Mouse (Mus musculus) ES-E14 (cell line): ENCODE measurements around the gene Ccs. TPM values are rescaled to one million over a fixed set of nuclear protein-coding genes. Genes with fewer than 3 reads are reported as not detected.

Experiments used
- DNase-seq: peaks from one replicate; pipeline ENCODE4 v3.0.0-alpha.2; 2013; ENCODE audit warnings: low read depth, low spot score
- H3K27ac ChIP-seq: 2 replicates; pipeline ENCODE4 v1.5.1; 2012; ENCODE audit warnings: low read depth, mild to moderate bottlenecking, low read length, moderate library complexity, mixed read lengths; ENCODE audit not compliant: poor library complexity, insufficient read depth, severe bottlenecking
- H3K36me3 ChIP-seq: 2 replicates; pipeline ENCODE4 v1.6.1; 2012; ENCODE audit warnings: mild to moderate bottlenecking, low read length, moderate library complexity, mixed read lengths; ENCODE audit not compliant: control insufficient read depth, poor library complexity, insufficient read depth, severe bottlenecking
- H3K4me1 ChIP-seq, 2 experiments: fragments of 150-350 bp in 1 of 2; sonication (generic) in 1 of 2; 2 replicates each; pipeline ENCODE4 v1.6.1; 2012; ENCODE audit warnings: low read length in 2 of 2, mild to moderate bottlenecking in 1 of 2, mixed read lengths in 1 of 2; ENCODE audit not compliant: control insufficient read depth in 2 of 2, insufficient read depth in 2 of 2, poor library complexity in 1 of 2
- H3K4me3 ChIP-seq, 2 experiments: fragments of 150-350 bp in 1 of 2; sonication (generic) in 1 of 2; 2 replicates each; pipeline ENCODE4 v1.5.1; 2012; ENCODE audit warnings: low read length in 2 of 2, low read depth in 1 of 2, mild to moderate bottlenecking in 1 of 2, mixed read lengths in 1 of 2; ENCODE audit not compliant: insufficient read depth in 1 of 2, poor library complexity in 1 of 2, severe bottlenecking in 1 of 2
- H3K9ac ChIP-seq: 2 replicates; pipeline ENCODE4 v1.6.1; 2012; ENCODE audit warnings: low read depth, mild to moderate bottlenecking, low read length, mixed read lengths; ENCODE audit not compliant: poor library complexity, insufficient read depth, severe bottlenecking
- H3K9me3 ChIP-seq: fragments of 150-350 bp; sonication (generic); 2 replicates; pipeline ENCODE4 v1.6.1; 2012; ENCODE audit warnings: low read depth, mild to moderate bottlenecking, low read length; ENCODE audit not compliant: control insufficient read depth, insufficient read depth
- CHD2 ChIP-seq: IDR thresholded peaks from 2 replicates; pipeline ENCODE4 v1.6.1; 2014; ENCODE audit warnings: mild to moderate bottlenecking, low read depth, low read length, inconsistent platforms
- HCFC1 ChIP-seq: IDR thresholded peaks from 2 replicates; pipeline ENCODE4 v1.6.1; 2012; ENCODE audit warnings: low read length, inconsistent platforms, borderline replicate concordance; ENCODE audit not compliant: insufficient read depth
- MAFK ChIP-seq: IDR thresholded peaks from 2 replicates; pipeline ENCODE4 v1.6.1; 2014; ENCODE audit warnings: mild to moderate bottlenecking, low read depth, low read length, inconsistent platforms; ENCODE audit not compliant: insufficient read depth
- ZC3H11A ChIP-seq: IDR thresholded peaks from 2 replicates; pipeline ENCODE4 v1.6.1; 2012; ENCODE audit warnings: low read depth, mild to moderate bottlenecking, inconsistent platforms, low read length, borderline replicate concordance
- ZNF384 ChIP-seq: IDR thresholded peaks from 2 replicates; pipeline ENCODE4 v1.6.1; 2012; ENCODE audit warnings: low read depth, low read length, inconsistent platforms
- in situ Hi-C, 2 experiments: fragments of 600-800 bp; cut with MboI; formaldehyde crosslinking; loops; one replicate each; pipeline ENCODE4 v1.15.1; 2025; ENCODE audit warnings: low sequenced_read_pairs in 2 of 2, inconsistent platforms in 1 of 2; ENCODE audit not compliant: unreplicated experiment in 2 of 2
- total RNA-seq: library from RNA; depleted of rRNA; stranded (reverse); fragments of 300-350 nt; gene quantifications from 2 replicates; pipeline ENCODE4 v1.2.3, GENCODE M21; 2012

Ccs gene
- total RNA-seq, 1 experiment: 49.9 TPM

DNA sequence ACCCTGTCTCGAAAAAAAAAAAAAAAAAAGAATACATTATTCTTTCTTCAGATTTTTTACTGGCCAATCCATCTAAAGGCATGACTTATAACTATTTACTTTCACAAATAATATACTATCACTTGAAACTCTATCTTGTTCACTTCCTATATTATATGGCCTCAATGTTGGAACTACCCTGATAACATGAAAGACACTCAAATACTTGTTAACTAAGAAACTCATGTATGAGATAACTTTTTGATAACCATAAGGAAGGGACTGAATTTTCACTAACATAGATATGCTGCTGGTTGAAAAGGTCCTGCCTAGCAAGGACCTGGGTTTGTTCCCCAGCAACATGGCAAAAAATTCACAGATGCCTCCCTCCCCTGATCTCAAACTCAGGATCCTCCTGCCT is 43.2 kb downstream of the Ccs start:
- Histone ChIP-seq H3K27ac (no peak overlapping the region), H3K9ac (no peak overlapping the region), H3K4me3 (no peak overlapping the region), H3K36me3 (peaks cover 32% of the 10 kb centered on the region), H3K9me3 (no peaks in the 10 kb centered on the region), H3K4me1 (peaks cover 7 to 8% of the 10 kb centered on the region in 2 experiments; a peak in 3 of 4 replicates)
- DNase-seq: no peak
- TF ChIP-seq ZNF384 (no peak), MAFK (no peak), ZC3H11A (no peak), HCFC1 (no peak), CHD2 (no peak)
- in situ Hi-C loops: no loop called here

DNA sequence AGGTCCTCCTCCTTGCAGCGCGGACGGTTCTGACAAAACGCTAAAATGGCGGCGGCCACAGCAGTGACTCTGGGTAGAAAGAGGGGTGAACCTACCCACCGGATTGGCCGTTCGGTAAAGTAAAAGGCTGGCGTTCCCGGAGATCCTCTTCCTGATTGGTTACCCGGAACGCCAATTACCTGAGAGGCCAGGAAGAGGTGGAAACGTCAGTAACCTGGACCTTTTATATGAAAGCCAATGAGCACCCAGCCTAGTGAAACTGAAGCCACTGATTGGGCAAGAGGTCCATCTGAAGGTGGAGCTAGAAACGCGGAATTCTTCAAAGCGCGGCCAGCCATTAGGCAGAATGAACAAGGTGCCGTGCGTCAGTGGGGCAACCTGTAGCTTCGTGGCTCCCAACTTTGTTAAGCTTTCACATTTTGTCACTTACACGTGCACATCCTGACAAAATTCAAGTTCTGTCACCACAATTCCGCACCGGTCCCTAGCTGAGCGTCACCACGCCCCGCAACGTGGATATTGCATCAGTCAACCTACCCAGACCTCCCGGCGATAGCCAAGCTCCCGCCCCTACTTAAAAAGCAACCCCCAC is 45.2 kb downstream of the Ccs start, which contains the start of gene Rbm4:
Rbm4 (minus strand) TSS at position 71 of the 592 bp plus-strand sequence.
- Histone ChIP-seq H3K36me3 (peaks cover 28% of the 10 kb centered on the region), H3K4me3 (peak within 1 kb of the TSS; percentile 87 to 90), H3K27ac (peak within 1 kb of the TSS; percentile 76), H3K9ac (peak within 1 kb of the TSS; percentile 87), H3K4me1 (peaks cover 4 to 10% of the 10 kb centered on the region in 2 experiments), H3K9me3 (no peaks in the 10 kb centered on the region)
- no peak for TF ChIP-seq ZNF384
- peak; percentile 81 for TF ChIP-seq CHD2
- in situ Hi-C loops: no loop called here
- DNase-seq: peak; percentile 98

DNA sequence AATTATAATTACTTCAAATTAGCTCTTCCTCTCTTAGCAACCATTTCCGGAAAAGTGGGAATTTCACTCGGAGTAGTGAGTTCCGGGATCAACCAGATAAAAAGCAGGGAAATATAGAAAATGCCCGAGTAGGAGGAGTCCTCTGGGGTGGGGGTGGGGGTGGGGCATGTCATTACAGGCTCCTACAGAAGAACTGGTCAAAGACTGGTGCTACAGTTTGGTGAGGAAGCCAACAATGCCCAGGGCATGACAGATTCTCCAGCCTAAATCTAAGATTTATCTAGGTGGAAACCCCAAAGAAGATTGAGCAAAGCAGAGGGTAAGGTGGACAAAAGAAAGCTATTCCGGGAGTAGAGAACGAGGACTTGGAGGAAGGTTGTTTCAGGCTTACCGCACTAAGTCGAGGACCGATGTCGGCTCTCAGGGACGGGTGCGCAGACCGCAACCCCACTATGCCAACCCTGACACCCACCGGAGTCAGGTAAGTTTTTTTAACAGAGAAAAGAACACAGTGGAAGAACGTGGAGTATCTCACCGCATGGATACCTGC is 45.8 kb downstream of the Ccs start:
- Histone ChIP-seq H3K9me3 (no peaks in the 10 kb centered on the region), H3K4me1 (peaks cover 4 to 12% of the 10 kb centered on the region in 2 experiments), H3K36me3 (peaks cover 27% of the 10 kb centered on the region), H3K9ac (peak overlapping the region; percentile 87), H3K4me3 (peak overlapping the region; percentile 87 to 90), H3K27ac (peak overlapping the region; percentile 59; the same call in 1 of the 2 replicates)
- no peak for DNase-seq
- TF ChIP-seq ZC3H11A (no peak), CHD2 (no peak), ZNF384 (no peak), HCFC1 (no peak; the same call in 1 of the 2 replicates), MAFK (no peak)
- in situ Hi-C loops: no loop called here

DNA sequence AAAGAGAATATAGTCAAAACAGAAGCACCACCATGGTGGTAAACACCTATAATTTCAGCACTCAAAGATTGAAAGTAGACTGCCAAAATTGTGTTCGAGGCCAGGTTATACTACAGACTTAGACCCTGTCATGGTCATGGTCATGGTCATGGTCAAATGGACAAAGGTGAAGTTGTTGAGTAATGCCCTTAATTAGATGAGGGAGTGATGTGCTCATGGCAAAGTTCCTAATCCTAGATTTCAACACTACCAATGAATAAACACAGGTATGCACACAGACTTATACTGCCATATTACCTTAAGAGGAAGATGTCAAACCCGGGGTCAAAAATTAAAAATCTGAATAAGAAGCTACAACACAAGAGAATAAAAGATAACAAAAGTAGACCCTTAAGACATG is 52.8 kb downstream of the Ccs start:
- Histone ChIP-seq H3K36me3 (peaks cover 45% of the 10 kb centered on the region), H3K4me1 (peaks cover 6 to 8% of the 10 kb centered on the region in 2 experiments), H3K4me3 (no peak overlapping the region), H3K9me3 (no peaks in the 10 kb centered on the region), H3K9ac (no peak overlapping the region), H3K27ac (no peak overlapping the region)
- TF ChIP-seq ZC3H11A (no peak), ZNF384 (no peak), HCFC1 (no peak), MAFK (no peak), CHD2 (no peak)
- no peak for DNase-seq
- in situ Hi-C loops: no loop called here

DNA sequence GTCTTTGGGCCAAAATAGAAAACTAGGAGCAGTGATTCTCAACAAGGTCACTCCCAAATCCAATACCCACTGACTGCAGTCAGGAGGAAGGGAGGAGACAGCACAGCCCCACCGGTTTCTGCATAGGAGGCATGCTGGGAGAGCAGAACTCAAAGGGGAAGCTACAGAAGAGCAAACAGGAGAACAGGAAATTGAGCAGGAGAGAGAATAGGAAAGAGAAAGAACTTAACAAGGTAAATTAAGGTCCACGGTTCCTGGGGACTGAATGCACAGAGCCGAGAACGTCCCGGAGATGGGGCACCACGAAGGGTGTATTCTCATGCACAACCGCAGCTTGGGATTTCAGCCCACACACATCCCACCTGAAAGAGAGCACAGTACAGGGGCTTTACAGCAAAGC is 53.9 kb downstream of the Ccs start:
- TF ChIP-seq HCFC1: no peak
- TF ChIP-seq ZC3H11A: no peak
- no peak for TF ChIP-seq CHD2
- no peak for TF ChIP-seq ZNF384
- no peak for TF ChIP-seq MAFK
- H3K9ac ChIP-seq: no peak overlapping the region
- no peaks in the 10 kb centered on the region for H3K9me3 ChIP-seq
- H3K27ac ChIP-seq: no peak overlapping the region; the same call in 1 of the 2 replicates
- in situ Hi-C loops: no loop called here
- DNase-seq: no peak
- H3K4me1 ChIP-seq: peaks cover 5 to 8% of the 10 kb centered on the region in 2 experiments
- H3K4me3 ChIP-seq: no peak overlapping the region
- peaks cover 39% of the 10 kb centered on the region for H3K36me3 ChIP-seq
